Mouse (Mus musculus) brown adipose tissue, adult 24 weeks (tissue): ENCODE data around the gene Bcas2. TPM values are rescaled to one million over a fixed set of nuclear protein-coding genes. Genes with fewer than 3 reads are reported as not detected.

Source experiments
- H3K27ac ChIP-seq: fragments of 200-500 bp; replicated peaks from 2 replicates; pipeline ENCODE4 v1.5.1; 2012; ENCODE audit warnings: low read depth, mild to moderate bottlenecking, low read length
- H3K4me1 ChIP-seq: fragments of 200-500 bp; 2 replicates; pipeline ENCODE4 v1.6.1; 2012; ENCODE audit warnings: low read length, mixed read lengths; ENCODE audit not compliant: control insufficient read depth, insufficient read depth, insufficient read length
- H3K4me3 ChIP-seq: fragments of 200-500 bp; 2 replicates; pipeline ENCODE4 v1.5.1; 2012; ENCODE audit warnings: low read depth, mild to moderate bottlenecking, low read length, moderate library complexity; ENCODE audit not compliant: insufficient read depth
- polyA plus RNA-seq: library from polyadenylated mRNA; stranded (reverse); fragments of >200 nt; gene quantifications from 2 replicates; pipeline ENCODE4 v1.2.4, GENCODE M21; 2012; ENCODE audit not compliant: missing spikeins, insufficient read depth, insufficient read length

Gene Bcas2
- polyA plus RNA-seq, 1 experiment, result 50.8 TPM

GRCm38 (mm10) chr3:103223752-103224151 lies 52.3 kb downstream of the Bcas2 start:
- Histone ChIP-seq H3K27ac (no peak overlapping the region), H3K4me1 (no peaks in the 10 kb centered on the region), H3K4me3 (no peak overlapping the region)

DNA sequence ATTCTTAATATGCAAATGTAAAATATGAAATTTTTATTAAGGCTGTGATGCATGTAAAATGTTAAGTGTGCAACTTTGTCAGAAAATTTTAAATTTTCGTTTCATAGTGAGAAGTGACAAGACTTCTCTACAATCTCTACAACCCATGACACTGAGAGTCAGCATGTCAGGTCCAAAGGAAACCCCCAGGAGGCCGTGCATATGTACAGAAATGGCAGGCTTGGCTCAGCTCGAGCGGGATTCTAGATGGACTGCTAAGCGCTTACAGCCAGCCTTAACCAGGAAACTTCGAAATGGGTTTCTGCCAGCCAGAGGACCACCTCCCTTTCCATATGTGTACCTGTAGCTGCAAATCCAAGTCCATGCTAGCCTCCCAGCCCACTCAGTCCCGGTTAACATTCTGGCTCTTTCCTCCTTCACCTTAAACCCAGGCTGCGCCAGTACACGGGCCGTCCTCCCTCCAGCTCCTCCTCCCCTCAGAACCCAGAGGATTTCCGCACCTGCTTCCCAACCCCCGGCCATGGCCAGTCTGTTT lies 52.8 kb downstream of the Bcas2 start:
- Histone ChIP-seq H3K4me3 (no peak overlapping the region), H3K4me1 (no peaks in the 10 kb centered on the region), H3K27ac (no peak overlapping the region)

DNA sequence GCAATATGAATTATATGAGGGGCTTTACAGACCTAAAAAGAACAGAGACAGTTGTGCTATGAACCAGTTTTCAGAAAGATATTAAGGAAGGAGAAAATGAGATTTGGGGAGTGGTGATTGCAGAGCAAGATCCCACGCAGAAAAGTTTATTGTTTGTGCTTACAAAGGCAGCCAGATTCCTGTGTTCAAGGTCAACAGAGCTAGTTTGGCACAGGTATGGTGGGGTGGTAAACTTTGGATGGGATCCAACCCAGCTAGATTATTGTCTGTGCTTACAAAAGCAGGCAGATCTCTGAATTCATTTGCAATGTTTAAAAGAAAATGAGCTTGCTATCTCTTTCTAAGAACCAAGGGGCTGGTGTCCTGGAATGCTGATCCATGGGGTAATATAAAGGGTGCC lies 56.3 kb downstream of the Bcas2 start:
- Histone ChIP-seq H3K4me3 (no peak overlapping the region), H3K4me1 (no peaks in the 10 kb centered on the region), H3K27ac (no peak overlapping the region)

Other genes with a start within 250 kb of the Bcas2 start
- not detected in 2 replicates for gene Sycp1, start 235.6 kb upstream of the Bcas2 start, polyA plus RNA-seq
- gene Nr1h5, start 207.5 kb upstream of the Bcas2 start, polyA plus RNA-seq, result not detected in 2 replicates
- gene Sike1, start 175.9 kb upstream of the Bcas2 start, polyA plus RNA-seq, result 24.6 and 33.1 TPM in 2 replicates
- gene Csde1, start 151.2 kb upstream of the Bcas2 start, polyA plus RNA-seq, result 377 and 546 TPM in 2 replicates
- gene Nras, start 113.4 kb upstream of the Bcas2 start, polyA plus RNA-seq, result 16.4 and 19.9 TPM in 2 replicates
- gene Ampd1, start 97.6 kb upstream of the Bcas2 start, polyA plus RNA-seq, result 6.9 and 14.6 TPM in 2 replicates
- gene Dennd2c, start 69.1 kb upstream of the Bcas2 start, polyA plus RNA-seq, result 0.44 and 0.75 TPM in 2 replicates
- gene Trim33, start 107.6 kb downstream of the Bcas2 start, polyA plus RNA-seq, result 9.6 and 23.0 TPM in 2 replicates